Mouse (Mus musculus) urinary bladder, postnatal 4 days (tissue): ENCODE measurements around the gene Rrp7a.

Experiments
- DNase-seq, 2 experiments: peaks; one replicate each; pipeline ENCODE4 v3.0.0; 2021 to 2022; ENCODE audit warnings: low spot score in 2 of 2

The Rrp7a gene

DNA sequence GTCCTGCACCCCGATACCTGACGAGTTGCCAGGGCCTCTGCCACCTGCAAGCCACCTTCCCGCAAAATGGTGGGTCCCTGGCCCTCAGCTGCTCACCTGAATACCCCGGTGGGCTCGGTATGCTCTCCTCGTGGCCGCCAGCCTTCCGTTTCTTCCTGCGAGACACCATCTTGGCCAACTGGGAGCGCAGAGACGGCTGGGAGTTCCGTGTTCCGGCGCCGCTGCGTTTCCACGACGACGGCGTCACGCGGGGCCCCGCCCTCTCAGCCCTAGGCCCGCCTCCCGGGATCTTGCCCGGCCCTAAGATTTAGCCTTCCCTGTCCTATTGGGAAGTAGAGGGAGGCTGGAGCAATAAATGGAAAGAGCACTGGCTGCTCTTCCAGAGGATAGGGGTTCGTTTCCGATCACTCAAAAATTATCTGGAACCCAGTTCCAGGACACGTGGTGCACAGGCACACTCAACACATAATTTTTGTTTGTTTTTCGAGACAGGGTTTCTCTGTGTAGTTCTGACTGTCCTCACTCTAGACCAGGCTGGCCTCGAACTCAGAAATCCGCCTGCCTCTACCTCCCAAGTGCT, at the start of gene Rrp7a:
Gene Rrp7a, minus strand, starts transcription at position 236 of the 580 bp plus-strand sequence.
- peak; percentile 89 to 92 for DNase-seq

DNA sequence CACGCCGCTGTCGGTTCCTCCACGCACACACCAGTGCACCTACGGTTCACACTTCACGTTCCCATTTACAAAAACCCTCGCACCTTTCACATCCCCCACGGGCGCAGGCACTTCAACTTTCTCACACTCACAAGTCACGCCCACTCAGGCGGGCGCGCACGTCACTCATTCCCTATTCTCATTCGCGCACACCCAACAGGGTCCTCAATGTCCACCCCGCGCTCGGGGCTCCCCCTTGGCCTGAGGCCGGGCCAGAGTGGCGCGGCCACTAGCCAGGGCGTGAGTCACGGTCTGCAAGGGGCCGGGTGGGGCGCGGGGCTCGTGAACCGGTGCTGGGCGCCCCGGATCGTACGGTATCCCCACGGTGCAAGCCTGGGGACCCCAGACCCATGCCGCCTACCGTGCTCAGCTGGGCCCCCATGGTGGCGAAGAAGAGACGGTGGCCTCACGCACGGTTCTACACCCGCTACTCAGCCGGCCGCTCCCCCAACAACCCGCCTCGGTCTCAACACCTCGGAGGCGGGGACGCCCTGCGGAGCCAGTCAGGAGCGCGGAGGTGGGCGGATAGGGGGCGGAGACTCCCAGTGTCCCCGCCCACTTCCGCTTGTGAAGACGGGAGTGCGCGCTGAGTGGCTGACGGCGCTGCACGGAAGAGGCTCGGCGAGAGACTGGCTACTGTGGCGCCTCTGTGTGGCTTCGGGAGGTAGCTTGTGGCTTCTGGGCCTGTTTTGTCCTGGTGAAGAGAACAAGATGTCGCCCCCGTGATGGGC, 49.3 kb upstream of the Rrp7a start:
- DNase-seq: peak; percentile 96 to 97

DNA sequence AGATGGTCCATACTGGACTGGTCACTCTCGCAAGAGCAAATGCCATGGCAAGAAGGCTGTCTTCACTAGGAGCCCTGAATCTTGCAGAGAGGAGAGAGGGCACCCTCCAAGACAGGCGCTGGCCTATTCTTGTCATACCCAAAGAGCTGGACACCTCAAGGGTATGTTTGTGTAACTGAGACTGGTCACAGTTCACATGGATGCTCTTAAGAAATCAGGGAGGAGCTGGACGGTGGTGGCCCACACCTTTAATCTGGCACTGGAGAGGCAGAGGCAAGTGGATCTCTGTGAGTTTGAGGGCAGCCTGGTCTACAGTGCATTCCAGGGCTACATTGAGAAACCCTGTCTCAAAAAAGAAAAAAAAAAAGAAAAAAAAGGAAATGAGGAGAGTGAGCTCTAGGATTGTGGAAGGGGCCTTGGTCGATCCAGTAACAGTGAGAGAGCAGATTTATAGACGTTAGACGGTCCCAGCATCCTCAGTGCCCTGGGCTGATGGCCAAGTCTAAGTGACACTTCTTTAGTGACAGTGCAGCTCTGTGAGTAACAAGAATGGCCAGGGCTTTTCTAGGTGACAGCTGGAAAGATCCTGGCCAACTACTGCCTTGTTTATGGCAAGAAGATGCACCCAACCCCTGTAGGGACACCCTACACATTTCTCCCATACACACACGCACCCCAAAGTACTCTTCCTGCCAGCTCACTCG, 48.5 kb upstream of the Rrp7a start:
- no peak for DNase-seq

DNA sequence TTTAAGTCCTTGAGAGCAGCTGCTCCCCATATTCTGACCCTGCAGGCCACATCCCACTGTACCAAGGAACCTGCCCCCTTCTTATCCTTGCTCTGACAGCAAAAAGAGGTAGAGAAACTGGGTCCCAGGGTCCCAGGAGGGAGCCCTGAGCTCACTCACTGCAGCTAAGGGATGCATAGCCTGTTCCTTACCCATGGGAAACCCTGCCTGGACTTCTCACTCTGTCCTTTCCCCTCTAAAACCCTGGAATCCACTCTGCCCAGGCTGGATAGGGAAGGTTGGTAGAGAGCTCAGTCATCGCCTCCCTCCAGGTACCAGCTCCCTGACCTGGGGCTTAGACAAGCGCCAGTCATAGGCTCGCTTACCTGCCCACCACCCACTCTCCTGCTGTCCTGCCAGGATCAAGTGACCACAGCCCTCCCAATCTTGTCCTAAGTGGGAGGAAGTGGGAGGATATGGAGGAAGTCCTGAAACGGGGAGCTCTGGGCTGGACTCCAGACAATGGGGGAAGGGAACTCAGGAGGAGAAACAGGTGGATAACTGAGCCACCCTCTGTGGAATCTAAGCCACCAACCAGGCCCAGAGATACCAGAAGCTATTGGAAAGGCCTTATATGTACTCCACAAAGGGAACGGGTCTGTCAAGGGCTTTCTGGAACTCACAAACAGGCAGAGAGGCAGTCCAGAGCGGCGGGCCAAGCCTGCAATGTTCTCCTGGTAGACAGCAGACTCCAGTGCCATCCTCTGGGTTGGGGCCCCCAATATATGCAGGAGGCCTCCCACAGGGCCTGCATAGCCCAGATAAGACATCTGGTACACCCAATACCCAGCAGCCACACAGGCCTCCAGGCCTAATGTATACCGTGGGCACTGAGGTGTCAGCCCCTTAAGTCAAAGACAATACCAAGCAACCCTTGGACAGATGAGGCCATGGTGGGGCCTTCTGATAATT, 47.4 kb upstream of the Rrp7a start:
- DNase-seq: no peak

DNA sequence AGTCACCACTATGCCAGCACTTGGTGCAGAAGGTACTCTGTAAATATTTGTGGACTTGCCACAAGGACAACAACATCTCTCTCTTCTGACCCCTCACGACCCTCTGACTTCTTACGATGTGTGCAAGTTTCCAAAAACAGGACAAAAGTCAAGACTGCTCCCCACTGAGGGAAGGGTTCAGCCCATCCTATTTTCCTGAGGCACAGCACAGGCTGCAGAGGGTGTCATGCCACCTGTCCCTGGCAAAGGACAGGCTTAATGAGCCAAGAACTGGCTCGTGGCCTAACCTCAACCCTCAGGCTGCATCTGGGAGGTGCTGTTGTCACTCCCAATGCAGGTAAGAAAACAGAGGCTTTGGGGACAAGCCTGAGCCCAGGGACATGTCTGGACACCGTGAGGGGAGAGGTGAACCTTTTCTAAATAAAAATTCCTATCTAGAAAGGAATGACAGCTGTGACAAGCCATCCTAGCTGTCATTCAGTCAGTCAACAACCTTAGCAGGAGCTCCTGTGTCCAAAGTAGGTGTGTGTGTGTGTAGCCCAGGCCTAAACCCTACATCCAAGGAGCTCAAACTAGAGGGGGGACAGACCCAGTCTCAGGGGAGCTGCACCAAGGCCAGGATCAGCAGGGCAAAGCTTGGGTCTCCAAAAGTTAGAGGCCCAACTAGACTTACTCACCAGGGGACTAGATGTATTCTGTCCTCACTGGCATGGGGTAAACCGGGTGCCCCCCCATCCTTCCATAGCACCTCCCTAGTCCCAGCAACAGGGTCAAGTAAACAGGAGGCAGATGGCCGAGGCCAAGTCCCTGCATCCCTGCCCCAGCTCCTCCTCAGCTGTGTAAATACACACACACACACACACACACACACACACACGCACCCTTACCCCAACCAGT, 46.5 kb upstream of the Rrp7a start:
- DNase-seq: no peak

DNA sequence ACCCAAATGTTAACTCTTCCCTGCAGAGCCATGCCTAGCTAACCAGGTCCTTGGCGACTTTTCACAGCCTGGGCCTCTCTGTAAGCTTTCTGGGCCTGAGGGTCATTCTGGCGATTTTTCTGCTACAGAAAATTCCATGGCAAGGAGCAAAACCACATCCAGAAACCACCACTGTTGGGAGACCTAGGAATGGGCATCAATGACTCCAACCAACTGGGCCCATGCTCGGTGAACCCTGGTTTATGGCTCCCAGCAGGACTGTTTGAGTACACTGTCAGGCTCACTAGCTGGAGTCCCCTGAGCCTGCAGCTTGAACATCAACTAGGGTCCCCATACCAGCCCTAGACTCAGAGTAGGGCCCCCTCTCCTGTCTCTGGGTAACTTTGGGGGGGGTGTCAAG, 45.7 kb upstream of the Rrp7a start:
- no peak for DNase-seq

DNA sequence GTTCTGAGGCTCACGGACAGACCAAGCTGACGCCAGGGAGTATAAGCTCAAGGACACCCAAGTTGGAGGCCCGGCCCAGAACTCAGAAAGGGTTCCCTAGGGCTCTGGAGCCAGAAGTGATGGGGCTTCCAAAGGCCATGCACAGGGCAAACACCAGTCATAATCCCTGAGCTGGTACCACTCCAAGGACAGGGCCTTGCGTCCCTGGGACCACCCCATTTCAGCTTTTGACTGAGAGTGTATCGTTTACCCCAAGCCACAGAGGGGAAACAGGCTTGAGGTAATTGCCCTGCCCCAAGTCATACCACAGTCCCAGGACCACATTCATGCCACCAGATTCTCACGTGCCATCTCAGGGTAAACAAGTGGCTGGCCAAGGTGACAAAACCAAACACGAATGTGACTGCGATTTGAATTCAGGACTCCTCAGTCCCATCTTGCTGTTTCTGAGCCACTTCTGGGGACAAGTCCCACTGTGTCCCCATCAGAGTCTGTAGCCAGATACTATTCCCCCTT, 45.0 kb upstream of the Rrp7a start:
- DNase-seq: no peak

DNA sequence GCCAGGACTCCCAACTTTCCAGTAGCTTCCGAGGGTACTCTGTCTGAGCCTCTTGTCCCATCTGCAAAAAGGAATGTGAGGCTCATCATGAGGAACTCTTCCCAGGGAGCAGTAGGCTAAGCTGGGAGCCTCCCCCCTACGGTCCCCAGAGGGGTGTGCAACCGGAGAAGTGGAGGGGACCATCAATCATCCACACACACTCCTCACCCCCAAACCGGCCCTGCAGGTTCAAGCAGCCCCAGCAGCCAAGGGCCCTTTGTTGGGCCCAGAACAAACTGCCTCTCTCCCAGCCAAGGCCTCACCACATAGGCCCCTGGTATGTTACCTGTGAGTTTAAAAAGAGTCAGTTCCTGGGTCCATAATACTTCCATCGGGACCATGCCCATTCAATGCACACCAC, 44.5 kb upstream of the Rrp7a start:
- DNase-seq: peak in 1 of 2 experiments; percentile 71

DNA sequence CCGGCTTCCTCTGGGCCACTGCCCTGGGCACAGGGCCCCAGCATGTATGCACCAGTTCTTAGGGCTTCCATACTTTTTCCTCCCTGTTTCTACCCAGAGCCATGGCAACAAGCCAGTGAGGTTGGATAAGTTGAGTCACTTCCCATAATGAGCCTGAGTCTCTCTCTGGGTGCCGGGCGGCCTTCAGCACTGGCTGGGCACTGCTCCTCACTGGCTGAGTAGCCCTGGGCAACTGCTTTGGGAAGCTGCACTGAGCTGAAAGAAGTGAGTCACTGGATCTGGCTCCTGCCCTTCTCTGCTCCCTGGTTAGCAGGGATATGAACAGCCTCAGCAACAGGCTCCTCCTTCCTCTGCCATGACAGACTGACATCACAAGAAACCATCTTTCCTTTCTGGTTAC, 44.0 kb upstream of the Rrp7a start:
- no peak for DNase-seq

DNA sequence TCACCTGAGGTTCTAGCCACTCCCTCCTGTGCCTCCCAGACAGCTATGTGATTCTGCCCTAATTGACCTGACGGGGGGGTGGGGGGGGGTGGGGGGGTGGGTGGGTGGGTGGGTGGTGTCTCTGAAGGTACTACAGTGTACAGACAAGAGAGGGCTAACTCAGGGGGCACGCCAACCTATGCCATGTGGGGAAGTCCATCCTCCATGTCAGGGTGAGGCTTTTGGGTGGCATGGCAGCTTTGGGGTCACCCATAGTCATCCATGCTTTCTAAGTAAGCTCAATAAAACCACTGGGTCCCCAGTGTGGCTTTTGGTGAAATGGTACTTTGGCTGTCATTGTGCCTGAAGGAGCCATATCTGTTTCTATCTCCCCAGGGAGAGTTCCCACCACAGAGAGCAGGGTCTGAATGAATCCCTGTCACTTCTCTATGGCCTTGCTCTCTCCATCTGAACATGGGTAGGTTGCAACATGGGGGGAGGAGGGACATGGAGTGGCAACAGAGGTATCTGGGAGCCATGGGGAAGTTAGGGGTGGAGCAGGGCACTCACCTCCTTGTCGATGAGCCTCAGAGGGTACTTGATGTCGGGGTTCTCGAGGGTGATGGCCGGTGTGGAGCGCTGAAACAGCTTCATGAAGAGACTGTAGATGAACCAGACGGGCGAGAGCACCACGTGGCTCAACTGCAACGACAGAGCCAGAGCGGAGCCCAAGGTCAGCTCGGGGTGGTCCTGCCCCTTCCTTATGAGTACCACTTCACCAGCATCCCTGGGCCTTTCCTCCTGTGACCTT, 43.1 kb upstream of the Rrp7a start:
- no peak for DNase-seq

DNA sequence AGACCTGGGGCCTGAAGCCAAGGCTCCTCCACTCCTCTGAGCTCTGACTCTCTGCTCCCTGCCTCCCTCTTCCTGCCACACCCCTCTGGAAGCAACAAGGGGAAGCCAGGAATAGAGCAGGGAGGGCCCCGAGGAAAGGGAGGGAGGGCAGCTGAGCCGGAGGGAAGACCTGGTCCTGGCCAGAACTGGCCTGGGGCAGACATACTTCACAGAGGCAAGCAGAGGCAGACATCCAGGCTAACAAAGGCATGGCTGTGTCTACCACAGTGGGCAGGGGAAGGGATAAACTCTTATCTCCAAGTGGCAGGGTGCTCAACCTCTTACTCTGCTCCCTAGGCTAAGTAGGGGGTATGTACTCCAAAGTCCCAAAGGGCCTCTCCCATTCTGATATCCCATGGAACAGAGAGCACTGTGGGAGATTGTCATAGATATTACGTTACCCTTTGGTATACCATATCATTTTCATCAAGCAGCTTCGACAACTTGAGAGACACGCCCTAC, 42.4 kb upstream of the Rrp7a start:
- peak in 1 of 2 experiments; percentile 64 for DNase-seq

DNA sequence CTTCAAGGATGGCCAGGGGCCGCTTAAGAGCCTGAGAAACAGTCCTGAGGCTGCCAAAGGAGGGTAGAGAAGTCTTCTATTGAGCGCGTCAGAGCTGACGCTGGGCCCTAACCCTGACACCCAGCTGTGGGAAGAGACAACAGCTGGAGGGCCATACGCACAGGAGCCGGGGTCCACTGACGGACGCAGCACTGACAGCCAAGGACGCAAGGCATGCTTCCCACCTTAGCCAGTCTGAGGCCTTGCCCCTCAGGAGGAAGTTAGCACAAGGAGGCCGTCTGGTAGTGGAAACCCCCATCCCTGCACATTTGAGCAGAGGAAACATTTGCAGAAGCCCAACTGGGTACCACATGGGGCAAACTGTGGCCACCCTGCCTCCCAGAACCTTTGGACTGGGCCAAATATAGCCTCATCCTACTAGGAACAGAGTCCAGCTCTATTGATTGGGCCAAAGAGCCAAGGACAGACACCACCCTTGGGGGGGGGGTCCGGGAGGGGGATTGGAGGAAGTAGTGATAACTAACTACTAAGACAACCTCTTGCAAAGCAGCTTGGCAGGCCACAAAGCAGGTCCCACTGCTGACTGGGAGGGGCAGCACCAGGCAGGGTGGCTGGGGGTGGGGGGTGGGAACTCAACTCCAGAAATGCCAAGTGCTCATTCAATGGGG, 40.4 kb upstream of the Rrp7a start:
- DNase-seq: no peak

DNA sequence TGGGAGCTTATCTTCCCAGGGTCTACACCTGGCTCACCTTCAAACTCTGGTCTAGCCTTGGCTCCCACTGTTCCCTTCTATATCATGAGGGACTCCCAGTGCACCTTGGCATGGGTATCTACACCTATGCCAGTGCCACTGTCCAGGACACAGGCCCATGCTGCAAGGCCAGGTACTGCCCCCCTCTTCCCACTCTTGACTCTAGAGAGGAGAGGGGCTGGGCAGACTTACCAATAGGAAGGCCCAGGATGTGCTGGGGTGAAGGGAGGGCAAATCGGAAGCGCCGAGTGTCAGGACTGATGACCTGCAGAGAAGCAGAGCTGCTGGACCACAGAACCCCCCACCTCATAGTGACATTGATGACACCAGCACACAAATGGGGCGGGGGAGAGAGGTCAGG, 39.4 kb upstream of the Rrp7a start:
- DNase-seq: no peak

DNA sequence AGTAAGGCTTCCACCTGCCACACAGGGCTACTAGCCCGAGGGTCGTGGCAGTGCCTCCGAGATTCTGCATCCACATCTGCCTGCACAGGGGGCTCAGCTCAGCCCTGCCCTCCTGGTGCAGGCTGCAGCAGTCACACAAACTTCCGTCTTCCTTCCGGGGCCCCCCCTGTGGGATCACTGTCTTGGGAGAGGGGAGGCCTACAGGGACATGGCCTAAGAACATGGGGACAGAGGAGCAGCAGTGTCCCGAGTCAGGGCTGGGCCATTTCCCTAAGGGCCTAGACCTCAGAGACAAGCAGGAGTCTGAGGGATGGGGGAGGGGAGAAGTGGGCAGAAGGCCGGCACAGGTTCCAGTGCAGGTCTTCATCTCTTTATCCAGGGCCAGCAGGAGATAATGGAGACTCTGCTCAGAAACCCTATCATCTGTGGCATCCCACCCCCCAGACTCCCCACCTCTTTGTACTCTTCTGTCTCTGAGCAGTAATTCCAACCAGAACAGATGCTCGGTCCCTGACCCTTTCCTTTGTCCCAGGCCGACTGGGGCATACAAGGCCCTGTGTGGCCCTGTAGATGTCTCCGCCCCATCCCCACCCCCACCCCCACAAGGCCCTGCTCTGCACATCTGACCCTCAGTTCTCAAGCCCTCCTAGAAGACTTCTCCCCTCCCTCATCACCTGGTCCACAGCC, 38.6 kb upstream of the Rrp7a start:
- no peak for DNase-seq

DNA sequence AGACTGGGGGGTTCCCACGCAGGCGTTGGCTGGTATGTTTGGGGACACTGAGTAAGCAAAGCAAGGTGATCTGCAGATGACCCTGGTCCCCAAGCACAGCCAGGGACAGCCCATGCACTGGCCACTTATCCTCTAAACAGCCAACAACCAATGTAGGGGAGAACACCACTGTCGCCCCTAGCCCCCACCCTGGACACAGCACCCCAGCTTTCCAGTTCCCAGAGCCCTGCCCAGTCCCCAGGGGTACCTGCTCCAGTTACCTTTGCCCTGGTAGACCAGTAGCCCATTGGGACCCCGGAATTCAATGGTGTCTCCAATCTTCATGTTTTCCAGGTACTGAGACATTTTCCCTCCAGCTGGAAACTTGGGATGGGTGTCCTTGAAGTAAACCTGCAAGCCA, 38.0 kb upstream of the Rrp7a start:
- DNase-seq: no peak

DNA sequence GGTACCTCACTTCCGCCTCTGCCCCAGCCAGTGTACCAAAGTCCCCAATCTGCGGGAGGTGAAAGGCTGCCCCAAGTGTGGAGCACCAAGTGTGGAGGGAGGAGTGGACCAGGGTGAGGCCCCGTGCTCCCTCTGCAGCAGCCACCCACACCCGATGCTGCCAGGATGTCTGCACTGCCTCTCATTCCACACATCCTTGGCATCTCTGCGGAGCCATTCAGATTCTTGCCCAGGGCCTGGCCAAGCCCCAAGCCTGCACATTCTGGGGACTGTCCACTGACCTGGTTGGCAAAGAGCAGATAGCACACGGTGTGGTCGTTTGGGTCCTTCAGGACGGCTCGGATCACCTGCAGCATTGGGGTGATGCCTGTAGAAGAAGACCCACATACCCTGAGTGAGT, 37.2 kb upstream of the Rrp7a start:
- no peak for DNase-seq

DNA sequence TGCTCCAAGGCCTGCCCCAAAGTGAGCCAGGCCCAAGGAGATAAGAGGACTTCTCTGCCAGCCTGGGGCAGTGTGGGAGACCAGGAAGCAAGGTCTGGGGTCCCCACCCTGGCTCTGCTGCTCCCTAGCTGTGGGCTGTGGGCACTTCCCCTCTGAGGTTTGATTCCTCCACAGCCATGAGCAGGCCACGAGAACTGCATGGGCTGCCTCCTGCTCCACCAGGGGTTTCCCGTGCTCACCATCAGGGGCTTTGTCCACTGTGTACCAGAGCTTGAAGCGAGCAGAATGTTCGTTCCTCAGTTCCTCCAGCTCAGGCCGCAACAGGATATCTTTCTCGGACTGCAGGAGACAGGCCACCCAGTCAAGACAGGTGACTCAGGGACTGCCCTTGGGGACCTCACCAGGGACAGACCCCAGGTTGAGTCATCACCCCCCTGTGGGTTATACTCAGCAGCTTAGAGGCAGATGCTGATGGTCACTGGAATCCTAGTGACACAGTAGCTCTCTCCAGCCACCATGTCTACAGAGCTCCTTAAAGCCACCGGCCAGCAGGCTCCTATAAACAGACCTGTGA, 36.1 kb upstream of the Rrp7a start:
- no peak for DNase-seq

DNA sequence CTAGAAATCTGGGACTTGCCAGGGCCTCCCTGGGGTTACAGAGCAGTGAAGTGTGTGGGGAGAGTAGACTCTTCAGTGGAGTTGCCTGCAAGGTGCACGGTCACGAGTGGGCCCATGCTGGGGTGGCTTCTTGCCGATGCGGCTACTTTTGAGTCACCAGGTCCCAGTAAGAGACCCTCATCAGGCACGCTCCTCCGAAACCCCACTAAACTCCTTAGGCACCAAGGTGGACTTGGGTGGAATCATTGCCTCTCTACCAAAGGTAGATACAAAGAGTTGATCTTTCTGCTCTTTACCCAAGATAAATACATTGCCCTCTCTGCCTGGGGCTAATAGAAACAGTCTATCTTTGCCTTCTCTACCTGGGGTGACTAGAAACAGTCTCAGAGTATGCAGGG, 35.1 kb upstream of the Rrp7a start:
- no peak for DNase-seq
